Mouse (Mus musculus) heart, postnatal 0 days (tissue): Measurements from ENCODE around the gene Kcnd3. TPM values are rescaled to one million over a fixed set of nuclear protein-coding genes. Genes with fewer than 3 reads are reported as not detected.

Experiments
- ATAC-seq: fragments of 200-750 bp; cut with Nextera tagmentation; 2 replicates; pipeline ENCODE4 v1.8.0; 2017; ENCODE audit warnings: low read depth, moderate number of reproducible peaks, moderate library complexity; ENCODE audit not compliant: insufficient read depth
- DNase-seq: peaks from one replicate; pipeline ENCODE4 v3.0.0-alpha.2; 2016; ENCODE audit warnings: low spot score
- H3K27ac ChIP-seq: fragments of 300-500 bp; sonication (generic); 2 replicates; pipeline ENCODE4 v1.5.1; 2014; ENCODE audit warnings: low read depth, mild to moderate bottlenecking
- H3K27me3 ChIP-seq: fragments of 300-500 bp; sonication (generic); 2 replicates; pipeline ENCODE4 v1.6.1; 2014; ENCODE audit warnings: low read length, mixed read lengths; ENCODE audit not compliant: control insufficient read depth, insufficient read depth
- H3K36me3 ChIP-seq: fragments of 300-500 bp; sonication (generic); replicated peaks from 2 replicates; pipeline ENCODE4 v1.6.1; 2014; ENCODE audit warnings: low read length, mixed read lengths; ENCODE audit not compliant: control insufficient read depth, insufficient read depth
- H3K4me1 ChIP-seq: fragments of 300-500 bp; sonication (generic); 2 replicates; pipeline ENCODE4 v1.6.1; 2014; ENCODE audit warnings: antibody characterized with exemption; ENCODE audit not compliant: control insufficient read depth, insufficient read depth
- H3K4me2 ChIP-seq: fragments of 300-500 bp; sonication (generic); 2 replicates; pipeline ENCODE4 v1.6.1; 2014; ENCODE audit warnings: low read depth, mild to moderate bottlenecking, low read length, moderate library complexity
- H3K4me3 ChIP-seq: fragments of 300-500 bp; sonication (generic); 2 replicates; pipeline ENCODE4 v1.5.1; 2014; ENCODE audit warnings: low read depth, low read length
- H3K9ac ChIP-seq: fragments of 300-500 bp; sonication (generic); replicated peaks from 2 replicates; pipeline ENCODE4 v1.6.1; 2014; ENCODE audit warnings: low read depth, low read length, mixed read lengths
- H3K9me3 ChIP-seq: fragments of 300-500 bp; sonication (generic); replicated peaks from 2 replicates; pipeline ENCODE4 v1.6.1; 2016; ENCODE audit warnings: low read length; ENCODE audit not compliant: control insufficient read depth
- CTCF ChIP-seq: IDR thresholded peaks from 2 replicates; pipeline ENCODE4 v1.5.1; 2016; ENCODE audit warnings: antibody characterized with exemption, control low read depth, low read depth
- EP300 ChIP-seq: IDR thresholded peaks from 2 replicates; pipeline ENCODE4 v1.6.1; 2016; ENCODE audit warnings: antibody characterized with exemption, low read depth
- WGBS: fragments of 180-500 bp; shearing (Covaris S2); extraction: QIAGEN DNeasy Blood & Tissue Kit; methylation state at CpG from one replicate; pipeline ENCODE4 v1.1.7; 2014; 5-methylcytosine and 5-hydroxymethylcytosine counted together
- polyA plus RNA-seq: library from polyadenylated mRNA; unstranded; fragments of >200 nt; fragmentation: Nextera tagmentation; extraction: Ambion mirVana; gene quantifications from 2 replicates; pipeline ENCODE4 v1.2.1, GENCODE M21; 2015
- total RNA-seq: library from RNA; depleted of rRNA; stranded (reverse); fragments of >200 nt; gene quantifications from 2 replicates; pipeline ENCODE4 v1.2.3, GENCODE M21; 2014; ENCODE audit warnings: low replicate concordance

The Kcnd3 gene
- total and polyA plus RNA-seq, 2 experiments from 2014 or later = 0.27 to 2.4 TPM

GRCm38 (mm10) chr3:105487171-105487570 lies 35.0 kb downstream of the Kcnd3 start:
- no peak overlapping the region for H3K27ac ChIP-seq
- no peaks in the 10 kb centered on the region for H3K36me3 ChIP-seq
- H3K4me1 ChIP-seq = no peaks in the 10 kb centered on the region
- TF ChIP-seq EP300 = no peak
- TF ChIP-seq CTCF = no peak
- H3K4me2 ChIP-seq = no peak overlapping the region
- H3K27me3 ChIP-seq = no peaks in the 10 kb centered on the region
- no peak for ATAC-seq
- no peak overlapping the region for H3K4me3 ChIP-seq
- H3K9ac ChIP-seq = no peak overlapping the region
- DNase-seq = no peak
- no peaks in the 10 kb centered on the region for H3K9me3 ChIP-seq
- WGBS = 26% methylated on average over 8 of the region's 8 CpGs

GRCm38 (mm10) chr3:105489607-105490006 lies 37.5 kb downstream of the Kcnd3 start:
- ATAC-seq = no peak
- no peak overlapping the region for H3K4me2 ChIP-seq
- H3K27me3 ChIP-seq = no peaks in the 10 kb centered on the region
- no peak overlapping the region for H3K9ac ChIP-seq
- DNase-seq = no peak
- H3K4me3 ChIP-seq = no peak overlapping the region
- 18% methylated on average over 4 of the region's 4 CpGs for WGBS
- no peak for TF ChIP-seq EP300
- no peak for TF ChIP-seq CTCF
- no peaks in the 10 kb centered on the region for H3K9me3 ChIP-seq
- no peaks in the 10 kb centered on the region for H3K36me3 ChIP-seq
- H3K27ac ChIP-seq = no peak overlapping the region
- no peaks in the 10 kb centered on the region for H3K4me1 ChIP-seq

GRCm38 (mm10) chr3:105494886-105495285 lies 42.8 kb downstream of the Kcnd3 start:
- Histone ChIP-seq H3K36me3 (no peaks in the 10 kb centered on the region), H3K9me3 (no peaks in the 10 kb centered on the region), H3K27me3 (no peaks in the 10 kb centered on the region), H3K27ac (no peak overlapping the region), H3K4me3 (no peak overlapping the region), H3K4me2 (no peak overlapping the region), H3K9ac (no peak overlapping the region), H3K4me1 (no peaks in the 10 kb centered on the region)
- ATAC-seq = no peak
- TF ChIP-seq EP300 (no peak), CTCF (no peak)
- WGBS = 40% methylated on average over 9 of the region's 9 CpGs
- DNase-seq = no peak

- Histone ChIP-seq H3K36me3 (no peaks in the 10 kb centered on the region), H3K4me1 (no peaks in the 10 kb centered on the region), H3K27me3 (no peaks in the 10 kb centered on the region), H3K9ac (no peak overlapping the region), H3K27ac (no peak overlapping the region), H3K4me3 (no peak overlapping the region), H3K4me2 (no peak overlapping the region), H3K9me3 (no peaks in the 10 kb centered on the region)
- 83% methylated on average over 7 of the region's 7 CpGs for WGBS
- TF ChIP-seq EP300 (no peak), CTCF (no peak)
- DNase-seq (no peak), ATAC-seq (no peak)
These were observed 44.1 kb downstream of the Kcnd3 start for GRCm38 (mm10) chr3:105496216-105496615.

DNA sequence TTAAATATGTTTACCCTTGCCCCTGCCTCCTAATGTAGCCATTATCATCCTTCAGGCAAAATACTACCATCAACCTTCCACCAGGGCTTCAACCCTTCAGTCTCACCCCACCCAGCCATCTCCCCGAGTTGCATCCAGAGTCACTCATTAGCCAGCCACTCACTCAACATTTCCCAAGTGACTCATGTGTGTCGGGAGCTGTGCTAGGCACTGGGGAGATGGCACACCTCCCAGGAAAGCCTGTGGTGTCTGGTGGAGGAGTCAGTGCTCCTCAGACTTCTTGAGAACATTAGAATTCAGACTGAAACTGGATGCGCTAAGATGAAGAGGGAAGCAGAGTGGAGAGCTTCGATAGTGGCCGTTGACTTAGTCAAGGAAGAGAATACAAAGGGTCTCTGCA lies 44.8 kb downstream of the Kcnd3 start:
- Histone ChIP-seq H3K4me3 (no peak overlapping the region), H3K4me2 (no peak overlapping the region), H3K9me3 (no peaks in the 10 kb centered on the region), H3K9ac (no peak overlapping the region), H3K27ac (no peak overlapping the region), H3K27me3 (no peaks in the 10 kb centered on the region), H3K4me1 (no peaks in the 10 kb centered on the region), H3K36me3 (no peaks in the 10 kb centered on the region)
- DNase-seq (no peak), ATAC-seq (no peak)
- TF ChIP-seq EP300 (no peak), CTCF (no peak)
- 82% methylated on average over 5 of the region's 5 CpGs for WGBS

DNA sequence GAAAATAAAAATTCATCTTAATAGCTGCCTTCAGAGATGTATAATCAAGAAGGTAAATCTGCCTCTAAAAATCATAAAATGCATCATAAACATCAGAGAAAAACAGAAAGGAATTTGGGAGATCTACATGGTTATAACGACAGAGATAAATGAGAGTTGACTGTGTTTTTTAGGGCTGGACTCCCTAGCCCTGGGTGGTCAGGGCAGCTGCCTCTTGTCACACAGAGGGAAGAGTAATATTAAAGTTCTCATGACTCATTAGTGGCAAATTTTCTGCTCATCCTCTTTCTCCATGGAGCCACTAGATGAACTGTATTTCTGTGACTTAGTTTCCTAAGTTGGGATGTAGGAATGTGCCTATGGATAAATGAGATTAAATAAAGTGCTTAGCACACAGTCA lies 48.9 kb downstream of the Kcnd3 start:
- TF ChIP-seq CTCF = no peak
- TF ChIP-seq EP300 = no peak
- H3K27me3 ChIP-seq = no peaks in the 10 kb centered on the region
- H3K4me3 ChIP-seq = no peak overlapping the region
- H3K9me3 ChIP-seq = no peaks in the 10 kb centered on the region
- H3K4me2 ChIP-seq = no peak overlapping the region
- DNase-seq = no peak
- H3K4me1 ChIP-seq = peaks cover 9% of the 10 kb centered on the region; the same call in 1 of the 2 replicates
- H3K9ac ChIP-seq = no peak overlapping the region
- no peaks in the 10 kb centered on the region for H3K36me3 ChIP-seq
- no peak overlapping the region for H3K27ac ChIP-seq
- WGBS = 71% methylated on average over 1 of the region's 1 CpGs
- ATAC-seq = no peak
